Mouse (Mus musculus): ENCODE results near the gene Met.

DNA sequence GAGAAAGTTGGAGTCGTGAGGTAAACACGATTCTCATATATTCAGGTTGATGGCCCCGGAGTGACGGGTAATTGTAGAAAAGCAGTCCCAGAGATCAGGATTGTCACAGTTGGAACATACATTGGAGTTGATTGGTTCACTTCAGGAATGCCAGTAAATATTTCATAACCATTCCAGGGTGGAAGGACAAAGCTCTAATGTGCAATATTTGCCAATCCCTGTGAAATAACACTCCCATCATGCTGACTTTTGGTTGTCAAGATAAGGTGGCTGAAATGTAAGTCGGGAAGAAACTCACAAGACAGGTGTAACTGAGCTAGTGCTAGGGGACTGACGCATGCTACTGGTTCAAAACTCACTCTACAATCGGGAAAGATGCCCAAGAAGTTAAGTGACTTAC lies 22.2 kb downstream of the Met start:
- no peak for TF ChIP-seq CTCF (IDR thresholded peaks at IDR 0.05)
- TF ChIP-seq POLR2A (IDR thresholded peaks at IDR 0.05; ENCODE audit: insufficient read depth, low read depth, low read length): no peak
- no peak for TF ChIP-seq EP300 (IDR thresholded peaks at IDR 0.05; ENCODE audit: insufficient read depth, low read depth, low read length)

Measured in heart, adult 2 months (tissue).